Mouse (Mus musculus): ENCODE measurements around the gene Cobll1. TPM values are rescaled to one million over a fixed set of nuclear protein-coding genes. Genes with fewer than 3 reads are reported as not detected.
"Not testable (repeated sequence)": the region's sequence is repeated elsewhere in the genome, so short reads cannot be mapped to it uniquely, and the experiment has no call there.

Cobll1 gene
- polyA plus RNA-seq (2015; fragmentation: Nextera tagmentation; extraction: Ambion mirVana), result 20.1 and 21.7 TPM in 2 replicates

DNA sequence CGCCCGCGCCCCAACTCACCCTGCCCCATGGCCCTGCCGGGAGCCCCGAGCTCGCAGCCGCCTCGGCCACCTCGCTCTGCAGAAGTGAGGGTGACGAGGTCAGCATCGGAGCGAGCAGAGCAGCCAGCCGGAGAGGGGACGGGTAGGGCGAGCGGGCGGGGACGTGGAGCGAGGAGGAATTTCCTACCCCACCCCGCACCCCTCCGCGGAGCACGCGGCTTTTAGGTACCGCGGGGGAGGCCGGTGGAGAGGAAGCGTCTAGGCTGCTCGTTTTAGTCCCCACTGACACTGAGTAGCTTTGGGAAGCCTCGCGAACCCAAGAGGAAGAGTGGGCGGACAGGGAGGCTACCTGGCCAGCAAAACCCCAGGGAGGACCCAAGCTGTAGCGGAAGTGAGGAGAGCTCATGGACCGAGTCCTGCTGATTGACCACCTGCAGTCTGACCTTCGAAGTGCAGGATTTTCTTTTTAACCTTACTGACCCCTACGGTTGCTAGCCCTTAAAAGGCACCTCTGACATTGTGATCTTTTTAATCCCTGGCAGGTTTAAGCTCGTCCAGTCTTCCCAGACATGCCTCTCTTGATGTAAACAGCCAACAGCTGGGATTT lies at the start of gene Cobll1:
Gene Cobll1 (minus strand): TSS at position 440 of the 607 bp plus-strand sequence.
- H3K4me1 ChIP-seq, result peaks cover 35% of the 10 kb centered on the region
- H3K27me3 ChIP-seq, result no peaks in the 10 kb centered on the region
- H3K9me3 ChIP-seq (replicated peaks), result no peaks in the 10 kb centered on the region
- peak within 1 kb of the TSS; percentile 83 for H3K9ac ChIP-seq
- no peaks in the 10 kb centered on the region for H3K36me3 ChIP-seq
- H3K4me2 ChIP-seq, result peak within 1 kb of the TSS; percentile 95
- 1% methylated on average over 30 of the region's 37 CpGs for WGBS
- ATAC-seq (replicated peaks; ENCODE audit: low FRiP score), result peak; percentile 85
- H3K27ac ChIP-seq, result peak within 1 kb of the TSS; percentile 98
- peak within 1 kb of the TSS; percentile 83 for H3K4me3 ChIP-seq (replicated peaks)

DNA sequence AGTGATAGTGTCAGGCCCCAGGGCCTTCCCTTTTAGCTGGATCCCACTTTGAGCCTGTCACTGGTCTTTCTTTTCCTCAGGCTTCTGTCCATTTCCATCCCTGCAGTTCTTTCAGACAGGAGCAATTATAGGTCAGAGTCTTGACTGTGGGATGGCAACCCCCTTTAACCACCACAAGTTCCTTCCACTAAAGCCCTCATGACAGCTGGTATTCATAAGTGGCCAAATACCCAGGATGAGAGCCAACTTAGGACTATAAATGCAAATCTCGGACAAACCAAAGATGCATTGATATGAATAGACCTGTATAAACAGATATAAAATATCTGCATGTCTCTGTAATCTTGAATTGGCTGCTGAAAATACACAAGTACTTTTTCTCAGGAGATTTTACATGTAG lies 49.5 kb upstream of the Cobll1 start:
- Histone ChIP-seq H3K4me2 (no peak overlapping the region), H3K4me1 (peaks cover 8% of the 10 kb centered on the region), H3K9me3 (replicated peaks) (no peaks in the 10 kb centered on the region), H3K36me3 (no peaks in the 10 kb centered on the region), H3K27ac (no peak overlapping the region), H3K27me3 (no peaks in the 10 kb centered on the region), H3K9ac (no peak overlapping the region), H3K4me3 (replicated peaks) (no peak overlapping the region)
- WGBS, result 93% methylated on average over 1 of the region's 1 CpGs
- no peak for ATAC-seq (replicated peaks; ENCODE audit: low FRiP score)

DNA sequence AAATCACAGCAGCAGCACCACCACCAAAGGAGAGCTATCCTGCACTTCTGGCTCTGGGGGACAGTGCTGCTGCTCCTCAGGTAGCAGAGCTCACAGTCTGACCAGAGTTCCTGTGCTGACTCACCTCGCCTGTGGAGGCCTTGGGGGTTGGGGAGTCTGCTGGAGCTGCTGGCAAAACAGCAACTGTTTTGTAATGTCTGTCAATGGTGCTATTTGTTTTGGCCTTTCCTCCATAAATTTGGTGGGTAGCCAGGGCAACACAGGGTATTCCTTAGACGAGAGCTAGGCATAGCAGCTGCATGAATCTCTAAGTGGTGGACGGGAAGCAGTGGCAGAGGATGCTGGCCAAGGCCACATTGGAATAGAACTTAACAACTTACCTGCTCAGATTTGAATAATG lies 46.2 kb upstream of the Cobll1 start:
- no peaks in the 10 kb centered on the region for H3K36me3 ChIP-seq
- H3K9me3 ChIP-seq (replicated peaks), result no peaks in the 10 kb centered on the region
- H3K4me2 ChIP-seq, result no peak overlapping the region
- H3K4me3 ChIP-seq (replicated peaks), result no peak overlapping the region
- WGBS, result 52% methylated on average over 3 of the region's 3 CpGs
- no peak overlapping the region for H3K27ac ChIP-seq
- no peaks in the 10 kb centered on the region for H3K27me3 ChIP-seq
- no peak overlapping the region for H3K9ac ChIP-seq
- 0 out of 2 replicates have a peak, but pooled peaks have one; percentile 33 for ATAC-seq (replicated peaks; ENCODE audit: low FRiP score)
- peaks cover 8% of the 10 kb centered on the region for H3K4me1 ChIP-seq

DNA sequence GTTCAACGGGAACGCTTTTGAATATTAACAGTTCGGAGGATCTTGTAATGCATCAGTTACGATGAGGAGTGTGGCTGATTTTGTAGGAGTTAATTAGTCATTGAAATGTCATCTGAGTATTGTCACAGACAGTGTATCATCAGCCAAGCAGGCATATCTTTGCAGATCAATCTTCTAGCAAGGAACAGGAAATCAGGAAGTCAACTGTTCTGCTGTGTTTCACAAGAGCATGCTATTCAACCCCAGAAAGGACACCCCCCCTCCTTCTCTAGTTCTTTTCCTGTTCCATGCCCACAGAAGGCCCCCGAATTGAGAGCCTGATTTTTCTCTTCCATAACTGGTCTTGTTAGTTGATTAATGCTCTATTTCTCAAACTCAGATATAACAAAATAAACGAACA lies 43.8 kb upstream of the Cobll1 start:
- Histone ChIP-seq H3K9me3 (replicated peaks) (no peaks in the 10 kb centered on the region), H3K4me2 (no peak overlapping the region), H3K27ac (no peak overlapping the region), H3K36me3 (no peaks in the 10 kb centered on the region), H3K27me3 (no peaks in the 10 kb centered on the region), H3K4me1 (peaks cover 14% of the 10 kb centered on the region), H3K9ac (no peak overlapping the region), H3K4me3 (replicated peaks) (no peak overlapping the region)
- WGBS, result 82% methylated on average over 6 of the region's 6 CpGs
- no peak for ATAC-seq (replicated peaks; ENCODE audit: low FRiP score)

DNA sequence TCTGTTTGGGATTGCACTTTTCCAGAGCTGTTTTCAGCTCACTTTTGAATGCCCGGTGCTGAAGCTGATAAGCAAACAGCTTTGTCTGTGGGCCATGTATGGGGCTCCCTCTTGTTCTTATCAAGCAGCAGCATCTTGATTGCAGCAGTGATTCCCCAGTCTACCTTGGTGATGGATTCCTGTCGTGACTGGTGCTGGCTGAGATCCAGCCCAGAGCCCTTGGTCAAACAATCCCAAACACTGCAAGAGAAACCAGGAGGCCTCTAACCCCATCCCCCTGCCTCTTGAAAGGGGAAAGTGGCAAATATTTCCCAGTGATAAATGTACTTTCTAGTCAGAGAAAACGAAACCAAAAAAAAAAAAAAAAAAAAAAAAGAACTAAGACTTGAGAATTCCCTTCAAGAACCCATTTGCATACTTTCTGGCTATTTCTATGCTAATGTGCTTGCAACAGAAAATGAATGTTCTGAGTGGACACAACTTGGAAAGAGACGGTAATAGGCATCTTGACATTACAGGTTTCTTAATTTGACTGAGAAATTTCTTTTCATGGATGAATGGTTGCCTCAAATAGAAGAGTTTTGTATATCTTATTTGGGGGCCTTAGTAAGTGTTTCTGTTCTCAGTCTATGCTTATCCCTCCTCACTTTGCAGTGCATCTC lies 40.0 kb upstream of the Cobll1 start:
- no peaks in the 10 kb centered on the region for H3K27me3 ChIP-seq
- no peak for ATAC-seq (replicated peaks; ENCODE audit: low FRiP score)
- H3K4me2 ChIP-seq, result no peak overlapping the region
- H3K9me3 ChIP-seq (replicated peaks), result no peaks in the 10 kb centered on the region
- H3K36me3 ChIP-seq, result no peaks in the 10 kb centered on the region
- H3K9ac ChIP-seq, result no peak overlapping the region
- H3K27ac ChIP-seq, result 0 out of 2 replicates have a peak overlapping the region, but pooled peaks have one; percentile 27
- H3K4me3 ChIP-seq (replicated peaks), result no peak overlapping the region
- H3K4me1 ChIP-seq, result peaks cover 7% of the 10 kb centered on the region; the same call in 1 of the 2 replicates
- WGBS, result 35% methylated on average over 4 of the region's 4 CpGs

DNA sequence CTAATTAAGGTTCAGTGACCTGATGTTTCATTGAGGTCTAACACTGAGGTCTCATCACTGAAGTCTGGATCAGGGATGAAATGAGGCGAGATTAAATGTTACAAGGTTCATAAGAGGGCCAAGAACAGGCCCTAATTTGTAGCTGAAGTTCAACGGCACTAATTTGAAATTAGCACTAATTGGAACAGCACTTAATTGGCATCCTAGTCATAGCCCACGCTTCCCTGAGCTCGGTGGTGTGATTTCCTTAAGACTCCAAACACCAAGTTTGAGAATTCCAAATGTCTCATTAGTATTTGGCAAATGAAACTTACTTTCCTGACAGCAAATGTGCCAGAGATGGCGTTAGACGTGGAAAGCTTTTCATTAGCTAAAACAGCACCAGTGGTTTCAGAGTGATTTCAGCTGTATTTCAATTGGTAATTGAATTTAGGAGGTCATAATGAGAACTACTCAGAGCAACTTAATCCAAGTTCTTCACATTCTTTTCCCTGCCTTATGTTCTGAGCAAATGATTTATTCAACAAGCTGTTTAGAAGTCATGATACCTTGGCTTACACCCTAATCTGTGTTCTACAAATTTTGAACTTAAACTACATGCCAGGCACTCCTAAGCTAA lies 36.3 kb upstream of the Cobll1 start:
- H3K27me3 ChIP-seq, result no peaks in the 10 kb centered on the region
- WGBS, result 60% methylated on average over 6 of the region's 6 CpGs
- no peak overlapping the region for H3K4me2 ChIP-seq
- no peaks in the 10 kb centered on the region for H3K9me3 ChIP-seq (replicated peaks)
- H3K4me1 ChIP-seq, result peaks cover 7% of the 10 kb centered on the region; the same call in 1 of the 2 replicates
- no peaks in the 10 kb centered on the region for H3K36me3 ChIP-seq
- no peak for ATAC-seq (replicated peaks; ENCODE audit: low FRiP score)
- no peak overlapping the region for H3K4me3 ChIP-seq (replicated peaks)
- H3K27ac ChIP-seq, result no peak overlapping the region
- H3K9ac ChIP-seq, result no peak overlapping the region

DNA sequence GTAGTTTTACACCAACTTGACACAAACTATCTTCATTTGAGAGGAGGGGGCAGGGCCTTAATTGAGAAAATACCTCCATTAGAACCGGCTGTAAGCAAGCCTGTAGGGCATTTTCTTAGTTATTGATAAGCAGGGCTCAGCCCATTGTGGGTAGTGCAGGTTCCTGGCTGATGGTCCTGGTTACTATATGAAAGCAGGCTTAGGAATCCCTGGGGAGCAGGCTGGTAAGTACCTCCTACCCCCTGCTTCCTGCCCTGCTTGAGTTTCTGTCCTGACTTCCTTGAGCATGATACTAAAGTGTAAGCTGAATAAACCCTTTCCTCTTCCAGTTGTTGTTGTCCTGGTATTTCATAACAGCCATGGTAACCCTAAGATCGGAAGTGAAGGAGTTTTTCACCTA lies 34.7 kb upstream of the Cobll1 start:
- WGBS, result 63% methylated on average over 2 of the region's 2 CpGs
- Histone ChIP-seq H3K27ac (no peak overlapping the region), H3K4me1 (peaks cover 1% of the 10 kb centered on the region; the same call in 1 of the 2 replicates), H3K4me3 (replicated peaks) (no peak overlapping the region), H3K9me3 (replicated peaks) (no peaks in the 10 kb centered on the region), H3K9ac (no peak overlapping the region), H3K4me2 (no peak overlapping the region), H3K27me3 (no peaks in the 10 kb centered on the region), H3K36me3 (no peaks in the 10 kb centered on the region)
- no peak for ATAC-seq (replicated peaks; ENCODE audit: low FRiP score)

DNA sequence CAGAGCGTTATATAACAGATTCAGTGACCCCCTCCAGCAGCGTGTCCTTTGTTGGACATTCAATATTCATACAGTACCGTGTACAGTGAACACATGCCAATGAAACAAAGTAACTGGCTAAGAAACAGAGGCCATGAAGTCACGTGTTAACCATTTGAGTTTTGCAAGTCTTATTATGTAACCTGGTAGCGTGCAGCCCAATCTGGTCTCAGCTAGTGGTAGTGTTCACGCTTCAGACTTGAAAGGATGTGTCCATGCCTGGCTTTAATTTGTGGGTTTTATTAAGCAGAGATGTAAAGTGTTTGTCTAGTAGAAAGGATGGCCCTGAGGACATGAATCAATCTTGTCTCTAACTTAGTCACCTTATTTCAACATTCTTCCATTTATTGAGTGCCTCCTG lies 29.5 kb upstream of the Cobll1 start:
- Histone ChIP-seq H3K4me2 (no peak overlapping the region), H3K27ac (no peak overlapping the region), H3K4me3 (replicated peaks) (no peak overlapping the region), H3K27me3 (no peaks in the 10 kb centered on the region), H3K9me3 (replicated peaks) (no peaks in the 10 kb centered on the region), H3K36me3 (no peaks in the 10 kb centered on the region), H3K4me1 (0 out of 2 replicates have a peak, but pooled peaks cover 3% of the 10 kb centered on the region), H3K9ac (no peak overlapping the region)
- 92% methylated on average over 6 of the region's 6 CpGs for WGBS
- ATAC-seq (replicated peaks; ENCODE audit: low FRiP score), result no peak

DNA sequence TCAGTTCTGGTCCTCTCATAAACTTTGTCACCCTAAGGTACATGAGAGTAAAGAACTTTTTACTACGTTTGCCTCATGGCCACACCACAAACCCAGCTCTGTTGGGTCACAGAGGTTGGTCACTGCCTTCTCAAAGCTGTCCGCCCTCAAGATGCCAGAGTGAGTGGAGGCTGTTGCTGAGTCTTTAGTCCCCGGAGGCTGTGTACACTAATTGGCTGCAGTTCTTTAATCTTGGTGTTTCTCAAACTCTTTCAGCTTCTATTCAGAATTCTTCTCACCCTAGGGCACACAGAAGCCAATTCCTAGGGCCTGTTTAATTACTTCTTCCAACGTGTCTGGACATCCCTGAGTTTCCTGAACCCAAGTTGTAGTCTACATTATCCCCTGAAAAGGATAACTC lies 28.6 kb upstream of the Cobll1 start:
- no peaks in the 10 kb centered on the region for H3K36me3 ChIP-seq
- H3K4me3 ChIP-seq (replicated peaks), result no peak overlapping the region
- 0 out of 2 replicates have a peak, but pooled peaks cover 3% of the 10 kb centered on the region for H3K4me1 ChIP-seq
- no peak overlapping the region for H3K4me2 ChIP-seq
- H3K9me3 ChIP-seq (replicated peaks), result no peaks in the 10 kb centered on the region
- no peak overlapping the region for H3K9ac ChIP-seq
- no peak overlapping the region for H3K27ac ChIP-seq
- ATAC-seq (replicated peaks; ENCODE audit: low FRiP score), result no peak
- WGBS, result 55% methylated on average over 4 of the region's 4 CpGs
- no peaks in the 10 kb centered on the region for H3K27me3 ChIP-seq

DNA sequence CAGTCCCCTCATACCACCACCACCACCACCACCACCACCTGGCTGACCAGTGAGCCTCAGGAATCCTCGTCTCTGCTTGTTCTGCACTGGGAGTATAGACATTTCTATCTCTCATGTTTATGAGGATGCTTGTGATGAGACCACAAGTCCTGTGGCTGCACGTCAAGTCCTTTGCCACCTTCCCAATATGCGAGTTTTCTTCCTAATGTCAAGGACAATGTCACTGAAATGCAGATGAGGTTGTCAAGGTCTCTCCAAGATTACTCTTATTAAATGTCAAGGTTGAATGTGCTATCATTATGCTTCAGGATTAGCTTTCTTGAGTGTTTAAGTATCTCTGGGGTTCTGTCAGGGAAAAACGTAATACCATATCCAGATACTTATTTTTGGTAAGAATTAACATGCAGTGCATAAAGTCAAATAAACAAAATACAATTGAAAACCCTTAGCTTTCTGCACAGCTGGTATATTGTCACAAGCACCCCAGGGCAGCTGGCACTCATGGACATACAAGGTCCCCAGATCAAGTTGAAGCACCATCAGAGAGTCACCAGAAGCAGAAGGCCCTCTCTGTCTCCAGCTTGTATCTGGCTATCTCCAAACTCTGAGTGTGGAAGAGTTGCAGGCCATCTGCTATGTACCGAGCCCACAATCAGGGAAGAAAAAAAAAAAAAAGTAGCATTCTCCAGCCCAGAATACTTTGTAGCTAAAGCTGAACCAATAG lies 27.5 kb upstream of the Cobll1 start:
- Histone ChIP-seq H3K36me3 (no peaks in the 10 kb centered on the region), H3K4me2 (no peak overlapping the region), H3K27ac (no peak overlapping the region), H3K4me1 (0 out of 2 replicates have a peak, but pooled peaks cover 3% of the 10 kb centered on the region), H3K9ac (no peak overlapping the region), H3K27me3 (no peaks in the 10 kb centered on the region), H3K9me3 (replicated peaks) (no peaks in the 10 kb centered on the region), H3K4me3 (replicated peaks) (no peak overlapping the region)
- ATAC-seq (replicated peaks; ENCODE audit: low FRiP score), result no peak
- WGBS, result 84% methylated on average over 5 of the region's 5 CpGs

DNA sequence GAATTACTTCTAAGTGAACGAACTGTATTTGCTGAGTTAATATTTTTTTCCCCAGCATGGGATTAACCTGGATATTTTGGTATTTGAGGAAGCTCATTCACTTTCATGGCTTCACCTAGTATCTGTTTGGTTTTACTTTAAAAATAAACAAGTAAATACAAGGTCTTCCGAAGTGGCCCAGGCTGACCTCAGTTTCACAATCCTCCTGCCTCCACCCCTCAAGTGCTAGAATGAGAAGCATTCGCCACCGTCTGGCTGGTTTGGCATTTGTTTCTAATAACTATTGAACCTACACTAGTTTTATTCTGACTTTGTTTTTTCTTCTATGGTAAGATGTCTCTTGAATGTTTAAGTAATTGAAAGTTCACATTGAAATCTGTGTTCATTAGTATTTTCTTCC lies 23.0 kb upstream of the Cobll1 start:
- Histone ChIP-seq H3K4me3 (replicated peaks) (no peak overlapping the region), H3K36me3 (no peaks in the 10 kb centered on the region), H3K4me2 (no peak overlapping the region), H3K9ac (no peak overlapping the region), H3K27me3 (no peaks in the 10 kb centered on the region), H3K27ac (no peak overlapping the region), H3K9me3 (replicated peaks) (no peaks in the 10 kb centered on the region), H3K4me1 (no peaks in the 10 kb centered on the region)
- WGBS, result 84% methylated on average over 4 of the region's 4 CpGs
- ATAC-seq (replicated peaks; ENCODE audit: low FRiP score), result no peak

DNA sequence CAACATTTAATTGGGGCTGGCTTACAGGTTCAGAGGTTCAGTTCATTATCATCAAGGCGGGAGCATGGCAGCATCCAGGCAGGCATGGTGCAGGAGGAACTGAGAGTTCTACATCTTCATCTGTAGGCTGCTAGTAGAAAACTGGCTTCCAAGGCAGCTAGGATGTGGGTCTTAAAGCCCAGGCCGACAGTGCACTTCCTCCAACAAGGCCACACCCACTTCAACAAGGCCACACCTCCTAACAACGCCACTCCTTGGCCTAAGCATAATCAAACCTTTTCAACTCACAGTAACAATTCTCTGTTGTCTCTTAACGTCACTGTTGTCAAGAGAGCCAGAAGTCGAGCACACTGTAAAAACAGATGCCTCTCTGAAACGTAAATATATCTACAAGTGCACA lies 21.6 kb upstream of the Cobll1 start:
- not testable (repeated sequence) for H3K27me3 ChIP-seq; H3K4me1 ChIP-seq; H3K9ac ChIP-seq; H3K9me3 ChIP-seq (replicated peaks); H3K4me2 ChIP-seq; ATAC-seq (replicated peaks; ENCODE audit: low FRiP score); H3K4me3 ChIP-seq (replicated peaks); H3K36me3 ChIP-seq; H3K27ac ChIP-seq
- 71% methylated on average over 6 of the region's 6 CpGs for WGBS

Measured in kidney, embryonic 15.5 days (tissue).